Mouse (Mus musculus): ENCODE results near the gene Med12.

Gene Med12

GRCm38 (mm10) chrX:101273875-101274738 is at the start of gene Med12:
Med12 (plus strand) TSS chrX:101274030.
- in situ Hi-C loops (cut with MboI, MseI), result loop anchor here (10.0 kb wide), 1 partner anchor 1649 kb away; no protein-coding TSS in a partner anchor

- in situ Hi-C loops (cut with MboI, MseI), result no loop called here
Measured at GRCm38 (mm10) chrX:101245011-101245410, 28.8 kb upstream of the Med12 start.

- in situ Hi-C loops (cut with MboI, MseI), result no loop called here
Measured at GRCm38 (mm10) chrX:101253952-101254729, 19.7 kb upstream of the Med12 start, which contains the start of gene Foxo4. Foxo4 (plus strand) TSS chrX:101254528.

DNA sequence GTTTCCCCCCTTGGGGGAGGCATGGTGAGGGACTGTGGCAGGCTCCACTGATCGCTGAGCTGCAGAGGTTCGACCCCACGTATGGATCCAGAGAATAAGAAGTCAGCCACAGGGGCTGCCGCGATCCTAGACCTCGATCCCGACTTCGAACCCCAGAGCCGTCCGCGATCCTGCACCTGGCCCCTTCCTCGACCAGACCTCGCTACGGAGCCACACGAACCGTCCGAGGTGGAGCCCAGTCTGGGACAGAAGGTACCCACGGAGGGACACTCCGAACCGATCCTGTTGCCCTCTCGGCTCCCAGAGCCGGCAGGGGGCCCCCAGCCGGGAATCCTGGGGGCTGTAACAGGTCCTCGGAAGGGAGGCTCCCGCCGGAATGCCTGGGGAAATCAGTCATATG is 19.1 kb upstream of the Med12 start:
- in situ Hi-C loops (cut with MboI, MseI), result no loop called here

DNA sequence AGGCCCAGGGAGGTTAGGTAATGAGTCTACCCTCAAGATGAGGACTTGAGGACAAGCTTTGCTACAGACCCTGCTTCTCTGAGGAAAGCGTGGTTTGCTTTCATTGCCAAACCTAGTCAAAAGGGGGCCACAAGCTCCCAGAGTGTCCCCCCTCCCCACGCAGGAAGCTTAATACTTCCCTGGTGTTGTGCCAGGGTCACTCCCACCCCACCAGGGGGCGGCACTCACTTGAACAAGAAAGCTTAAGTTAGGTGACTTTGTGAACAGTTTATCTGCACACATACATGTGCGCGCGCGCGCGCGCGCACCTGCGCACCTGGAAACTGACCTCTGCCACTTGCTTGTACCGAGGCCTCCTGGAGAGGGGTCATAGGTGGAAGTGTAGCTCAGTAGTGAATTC is 17.2 kb upstream of the Med12 start:
- in situ Hi-C loops (cut with MboI, MseI), result no loop called here

DNA sequence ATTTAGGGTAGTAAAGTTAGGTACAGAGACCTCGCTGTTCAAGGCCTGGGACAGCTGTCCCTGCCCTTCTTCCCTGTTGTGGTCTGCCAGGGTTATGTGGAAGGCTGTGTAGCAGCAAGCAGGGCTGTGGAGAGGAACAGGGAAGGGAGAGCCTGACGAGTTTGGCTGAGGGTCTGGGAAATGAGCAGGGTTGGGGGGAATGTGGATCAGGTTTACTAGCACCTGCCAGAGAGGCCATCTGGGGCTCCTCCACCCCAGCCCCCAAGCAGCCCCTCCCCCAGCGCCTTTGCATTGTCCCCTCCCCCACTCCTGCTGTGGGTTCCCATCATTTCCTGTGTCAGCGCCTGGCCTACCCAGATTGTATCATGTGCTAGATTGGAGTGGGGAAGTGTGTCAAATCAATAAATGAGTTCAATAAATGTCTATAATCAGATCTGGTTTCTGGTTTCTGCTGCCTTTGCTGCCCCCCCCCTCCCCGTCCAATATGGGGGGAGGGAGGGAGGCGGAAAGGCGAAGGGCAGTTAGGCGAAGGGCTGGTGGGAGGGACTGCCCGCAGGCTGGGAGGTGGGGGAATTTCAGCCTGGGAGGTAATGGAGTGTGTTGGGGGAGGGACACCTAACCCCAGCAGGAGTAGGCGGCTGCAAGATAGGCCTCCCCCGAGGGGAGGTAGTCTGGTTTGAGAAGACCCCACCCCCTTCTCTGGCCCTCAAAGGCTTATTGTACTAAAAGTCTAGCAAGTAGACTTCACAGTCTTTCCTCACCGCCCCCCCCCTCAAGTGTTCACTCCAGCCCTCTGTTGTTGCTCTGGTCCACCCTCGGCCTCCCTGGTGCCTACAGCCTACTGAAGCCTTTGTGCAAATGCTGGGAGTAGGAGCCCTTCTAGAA is 13.1 kb upstream of the Med12 start:
- in situ Hi-C loops (cut with MboI, MseI), result no loop called here

DNA sequence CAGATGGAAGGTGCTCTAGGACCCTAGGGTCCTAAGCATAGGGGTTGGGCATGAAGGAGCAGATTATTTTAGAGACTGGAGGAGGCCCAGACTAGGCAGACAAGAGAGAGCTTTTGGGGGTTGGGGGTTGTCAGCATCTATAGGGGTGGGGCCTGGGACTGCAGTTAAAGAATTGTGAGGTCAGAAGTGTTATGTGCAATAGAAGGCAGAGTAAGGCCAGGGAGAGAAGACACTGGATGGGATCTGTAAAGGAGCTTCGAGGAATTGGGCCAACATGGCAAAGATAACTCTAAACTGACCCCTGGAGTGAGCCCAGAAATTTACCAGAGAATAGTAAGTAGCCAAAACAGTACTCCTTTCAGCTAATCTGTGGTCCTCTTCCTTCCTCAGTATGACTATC is 9.9 kb upstream of the Med12 start, which contains the start of gene Gm614:
Gm614 (minus strand) TSS at position 101 of the 400 bp plus-strand sequence.
- in situ Hi-C loops (cut with MboI, MseI), result no loop called here

GRCm38 (mm10) chrX:101266631-101267030 is 7.2 kb upstream of the Med12 start:
- in situ Hi-C loops (cut with MboI, MseI), result no loop called here

GRCm38 (mm10) chrX:101268025-101268754 is 5.6 kb upstream of the Med12 start, which contains the start of gene Il2rg:
Il2rg (minus strand) TSS chrX:101268255.
- in situ Hi-C loops (cut with MboI, MseI), result no loop called here

DNA sequence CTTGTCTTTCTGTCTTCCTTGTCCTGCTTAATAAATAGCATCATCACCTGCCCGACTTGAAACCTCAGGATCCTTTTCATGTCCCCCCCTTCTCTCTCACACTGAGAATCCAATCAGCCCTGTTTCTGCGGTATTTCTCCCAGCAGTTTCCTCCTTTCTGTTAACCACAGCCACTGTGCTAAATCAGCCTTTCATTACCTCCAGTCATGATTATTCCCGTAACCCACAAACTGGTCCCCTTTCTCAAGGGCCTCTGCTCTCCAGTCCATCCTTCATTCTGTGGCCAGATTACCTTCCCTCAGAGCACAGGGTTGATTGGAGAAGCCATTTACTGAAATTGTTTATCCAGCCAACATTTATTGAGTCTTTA is 5.1 kb upstream of the Med12 start, which contains the start of gene Gm20489:
Gm20489 (minus strand) TSS at position 269 of the 370 bp plus-strand sequence.
- in situ Hi-C loops (cut with MboI, MseI), result no loop called here

DNA sequence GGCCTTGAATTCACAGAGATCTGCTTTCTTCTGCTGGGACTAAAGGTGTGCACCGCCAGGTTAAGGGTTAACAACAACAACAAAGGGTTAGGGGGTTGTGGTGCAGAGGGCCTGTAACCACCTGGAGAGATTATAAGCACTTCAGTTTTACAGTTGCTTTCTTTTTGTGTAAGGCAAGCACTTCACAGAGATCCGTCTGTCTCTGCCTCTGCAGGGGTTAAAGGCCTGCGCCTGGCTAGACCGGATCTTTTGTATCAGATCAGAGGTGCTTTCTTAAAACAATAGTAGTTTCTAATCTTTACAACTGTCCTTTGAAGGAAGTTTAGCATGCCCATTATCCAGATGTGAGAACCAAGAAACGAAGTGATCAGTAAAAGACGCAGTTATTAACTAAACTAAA is 420 bp upstream of the Med12 start:
- in situ Hi-C loops (cut with MboI, MseI), result loop anchor here (10.0 kb wide), 1 partner anchor 1649 kb away; no protein-coding TSS in a partner anchor

- in situ Hi-C loops (cut with MboI, MseI), result loop anchor here (25.0 kb wide), 1 partner anchor 1071 kb away; no protein-coding TSS in a partner anchor
Measured at GRCm38 (mm10) chrX:101282813-101283212, 9.0 kb downstream of the Med12 start.

DNA sequence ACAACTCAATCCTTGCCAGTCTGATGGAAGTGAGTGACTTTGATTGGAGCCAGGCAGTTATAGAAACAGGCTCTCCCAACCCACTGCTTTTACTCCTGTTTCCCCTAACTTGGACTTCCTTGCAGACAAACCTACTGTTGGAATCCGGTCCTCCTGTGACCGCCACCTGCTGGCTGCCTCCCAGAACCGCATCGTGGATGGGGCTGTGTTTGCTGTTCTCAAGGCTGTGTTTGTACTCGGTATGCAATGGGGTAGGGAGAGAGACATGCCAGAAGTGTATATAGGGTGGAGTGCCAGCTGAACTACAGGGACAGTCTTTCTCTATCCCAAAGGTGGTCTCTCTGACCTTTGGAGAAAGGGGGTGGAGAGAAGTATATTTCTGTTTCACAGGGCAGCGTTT is 11.7 kb downstream of the Med12 start:
- in situ Hi-C loops (cut with MboI, MseI), result loop anchor here (25.0 kb wide), 1 partner anchor 1073 kb away; no protein-coding TSS in a partner anchor

DNA sequence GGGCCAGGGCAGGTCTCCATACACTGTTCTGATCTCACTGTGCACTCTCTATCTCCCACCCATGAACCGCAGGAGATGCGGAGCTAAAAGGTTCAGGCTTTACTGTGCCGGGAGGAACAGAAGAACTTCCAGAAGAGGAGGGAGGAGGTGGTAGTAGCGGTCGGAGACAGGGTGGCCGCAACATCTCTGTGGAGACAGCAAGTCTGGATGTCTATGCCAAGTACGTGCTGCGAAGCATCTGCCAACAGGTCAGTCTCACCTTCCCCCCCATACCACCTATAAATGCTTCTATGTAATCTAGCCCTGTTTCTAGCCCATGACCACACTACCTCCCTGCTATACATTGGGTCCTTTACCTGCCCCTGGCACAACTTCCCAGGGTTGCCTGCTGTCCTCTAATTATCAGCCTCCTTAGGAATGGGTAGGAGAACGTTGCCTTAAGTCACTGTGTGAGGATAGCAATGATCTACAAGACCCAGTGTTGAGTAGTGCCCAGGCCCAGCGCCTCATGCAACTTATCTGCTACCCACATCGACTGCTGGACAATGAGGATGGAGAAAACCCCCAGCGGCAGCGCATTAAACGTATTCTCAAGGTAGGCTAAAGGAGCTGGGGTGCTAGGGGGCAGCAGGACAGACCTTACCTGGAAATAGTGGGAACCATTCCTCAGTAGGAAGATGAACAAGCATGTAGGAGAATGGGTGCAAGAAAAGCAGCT is 12.3 kb downstream of the Med12 start:
- in situ Hi-C loops (cut with MboI, MseI), result loop anchor here (25.0 kb wide), 1 partner anchor 1074 kb away; no protein-coding TSS in a partner anchor

GRCm38 (mm10) chrX:101287543-101287942 is 13.7 kb downstream of the Med12 start:
- in situ Hi-C loops (cut with MboI, MseI), result loop anchor here (25.0 kb wide), 1 partner anchor 1075 kb away; no protein-coding TSS in a partner anchor

GRCm38 (mm10) chrX:101288432-101288831 is 14.6 kb downstream of the Med12 start:
- in situ Hi-C loops (cut with MboI, MseI), result loop anchor here (25.0 kb wide), 1 partner anchor 1076 kb away; no protein-coding TSS in a partner anchor

DNA sequence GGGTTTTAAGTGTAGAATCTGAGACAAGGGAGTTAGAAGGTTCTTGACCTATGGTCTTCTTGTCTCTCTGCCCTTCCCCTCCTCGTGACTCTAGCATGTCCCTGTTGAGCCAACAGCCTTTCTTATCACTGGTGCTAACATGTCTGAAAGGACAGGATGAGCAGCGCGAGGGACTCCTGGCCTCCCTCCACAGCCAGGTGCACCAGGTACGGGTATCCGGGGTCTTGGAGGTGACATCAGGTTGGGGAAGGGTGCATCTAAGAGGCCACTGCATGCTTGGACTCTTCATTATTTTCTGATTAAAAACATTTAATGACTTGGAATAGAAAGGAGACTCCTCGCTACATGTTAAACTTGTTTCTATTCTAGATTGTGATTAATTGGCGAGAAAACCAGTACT is 15.2 kb downstream of the Med12 start:
- in situ Hi-C loops (cut with MboI, MseI), result loop anchor here (25.0 kb wide), 1 partner anchor 1077 kb away; no protein-coding TSS in a partner anchor

GRCm38 (mm10) chrX:101290111-101290510 is 16.3 kb downstream of the Med12 start:
- in situ Hi-C loops (cut with MboI, MseI), result loop anchor here (25.0 kb wide), 1 partner anchor 1078 kb away; no protein-coding TSS in a partner anchor

DNA sequence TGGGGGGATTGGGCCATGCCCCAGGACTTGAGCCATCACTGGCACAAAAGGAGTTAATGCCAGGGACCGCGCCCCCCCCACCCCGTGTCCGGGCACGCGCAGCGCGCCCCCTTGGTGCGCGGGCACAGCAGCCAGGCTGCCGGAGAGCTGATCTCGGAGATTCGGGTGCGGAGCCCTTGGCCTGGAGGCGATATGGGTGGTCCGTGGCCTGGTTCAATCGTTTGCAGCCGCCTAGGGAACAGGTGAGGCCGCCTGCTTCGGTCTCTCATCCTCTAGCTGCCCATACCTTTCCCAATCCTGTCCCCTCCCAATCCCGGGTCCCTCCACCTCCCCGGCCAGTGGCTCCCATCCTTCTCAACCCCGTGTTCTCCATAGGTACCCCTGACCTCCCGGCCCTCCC is 25.2 kb downstream of the Med12 start, which contains the start of gene Nlgn3:
Nlgn3 (plus strand) TSS at position 114 of the 400 bp plus-strand sequence.
- in situ Hi-C loops (cut with MboI, MseI), result loop anchor here (25.0 kb wide), 1 partner anchor 1087 kb away; no protein-coding TSS in a partner anchor

All from regulatory T cell (primary cell).